16 mouse cellular contexts compared by ENCODE assay signal in genomic region chr12:36030660-36031363, GRCm38 (mm10). TPM values are rescaled to one million over a fixed set of nuclear protein-coding genes. Genes with fewer than 3 reads are reported as not detected.
DNase-seq lines count a peak whose midpoint lies in the region; ATAC-seq and TF ChIP-seq lines count a peak whose summit lies in the region.
"Had no signal": no experiment of that assay in that cellular context is flagged by ENCODE, and none has a peak within 500 bp of the region (broad histone marks: within the 10 kb centered on the region; RNA-seq: fewer than 3 reads in every experiment).

No protein-coding gene starts in this region.

- H3K27ac ChIP-seq in heart, postnatal 0 days (ENCODE audit: low read depth): peak overlapping the region; percentile 7; the same call in 1 of the 2 replicates
- no peak overlapping the region for H3K27ac ChIP-seq in neural tube, embryonic 14.5 days (ENCODE audit: low read depth, low read length)
- H3K27ac ChIP-seq: limb, embryonic 12.5 days had no signal

- no peak overlapping the region for H3K9ac ChIP-seq in heart, postnatal 0 days (replicated peaks; ENCODE audit: low read depth, low read length)
- no peak overlapping the region for H3K9ac ChIP-seq in neural tube, embryonic 14.5 days (replicated peaks; ENCODE audit: low read depth, low read length)
- H3K9ac ChIP-seq: limb, embryonic 12.5 days had no signal

- no peak overlapping the region for H3K4me2 ChIP-seq in heart, postnatal 0 days (ENCODE audit: low read depth, low read length)
- no peak overlapping the region for H3K4me2 ChIP-seq in neural tube, embryonic 14.5 days (ENCODE audit: low read depth, low read length)
- H3K4me2 ChIP-seq: limb, embryonic 12.5 days had no signal

- H3K9me3 ChIP-seq in heart, postnatal 0 days (replicated peaks; ENCODE audit: control insufficient read depth, low read length): no peaks in the 10 kb centered on the region
- no peaks in the 10 kb centered on the region for H3K9me3 ChIP-seq in neural tube, embryonic 14.5 days (ENCODE audit: control insufficient read depth, low read length)
- H3K9me3 ChIP-seq: limb, embryonic 12.5 days; megakaryocyte, embryonic 14.5 days had no signal

- no peaks in the 10 kb centered on the region for H3K27me3 ChIP-seq in heart, postnatal 0 days (ENCODE audit: control insufficient read depth, insufficient read depth, low read length)
- H3K27me3 ChIP-seq in neural tube, embryonic 14.5 days (ENCODE audit: control insufficient read depth, insufficient read depth, low read length): no peaks in the 10 kb centered on the region
- H3K27me3 ChIP-seq: limb, embryonic 12.5 days; megakaryocyte, embryonic 14.5 days had no signal

- no peak overlapping the region for H3K4me3 ChIP-seq in heart, postnatal 0 days (ENCODE audit: low read depth, low read length)
- no peak overlapping the region for H3K4me3 ChIP-seq in neural tube, embryonic 14.5 days (ENCODE audit: low read depth, low read length)
- H3K4me3 ChIP-seq: limb, embryonic 12.5 days; megakaryocyte, embryonic 14.5 days had no signal

- ATAC-seq in heart, postnatal 0 days (ENCODE audit: insufficient read depth, low read depth): no peak
- ATAC-seq in neural tube, embryonic 14.5 days (ENCODE audit: low read depth): peak; percentile 22; the same call in 1 of the 2 replicates
- ATAC-seq: forebrain, embryonic 14.5 days had no signal

- no peak for TF ChIP-seq EP300 in heart, postnatal 0 days (IDR thresholded peaks at IDR 0.05; ENCODE audit: low read depth)

- TF ChIP-seq CTCF in heart, postnatal 0 days (IDR thresholded peaks at IDR 0.05; ENCODE audit: low read depth): no peak

- DNase-seq in heart, postnatal 0 days (ENCODE audit: low spot score): no peak
- DNase-seq in heart, adult 9 months (ENCODE audit: low spot score in 2 of 2): no peak
- no peak for DNase-seq in neural tube, embryonic 10.5 days (ENCODE audit: extremely low spot score, low spot score)
- DNase-seq in lung, postnatal 10 days: peak; percentile 30
- DNase-seq in right cerebral cortex, adult 2 months (ENCODE audit: low spot score in 2 of 2): no peak
- no peak for DNase-seq in frontal cortex, postnatal 25 days (ENCODE audit: low spot score in 2 of 2)
- DNase-seq in kidney, adult 8-10 months: no peak
- DNase-seq: B cell, adult 2 months; cerebellum, adult 8-10 months; kidney, adult 9 months had no signal

- H3K4me1 ChIP-seq in heart, postnatal 0 days (ENCODE audit: control insufficient read depth, insufficient read depth): peaks cover 6% of the 10 kb centered on the region; the same call in 1 of the 2 replicates
- H3K4me1 ChIP-seq in neural tube, embryonic 14.5 days (ENCODE audit: control insufficient read depth, insufficient read depth, low read length): no peaks in the 10 kb centered on the region

- no peaks in the 10 kb centered on the region for H3K36me3 ChIP-seq in heart, postnatal 0 days (replicated peaks; ENCODE audit: control insufficient read depth, insufficient read depth, low read length)
- no peaks in the 10 kb centered on the region for H3K36me3 ChIP-seq in neural tube, embryonic 14.5 days (ENCODE audit: control insufficient read depth, insufficient read depth, low read length)
- H3K36me3 ChIP-seq: limb, embryonic 12.5 days had no signal

- WGBS in heart, postnatal 0 days: 68% methylated on average over 12 of the region's 12 CpGs
- 91% methylated on average over 12 of the region's 12 CpGs for WGBS in neural tube, embryonic 14.5 days

RNA-seq across cellular contexts. Expression of gene Tspan13, which starts 11.5 kb away (rescaled TPM):
- total RNA-seq in heart, postnatal 0 days (2014; rRNA removed; ENCODE audit: low replicate concordance): 38.1 and 46.2 TPM in 2 replicates
- polyA plus RNA-seq in heart, postnatal 0 days (2015; fragmentation: Nextera tagmentation; extraction: Ambion mirVana): 49.8 and 53.9 TPM in 2 replicates
- 414 and 454 TPM in 2 replicates for polyA plus RNA-seq in neural tube, embryonic 14.5 days (2014; fragmentation: Nextera tagmentation; extraction: Ambion mirVana)

RNA-seq across cellular contexts. Expression of gene Agr2, which starts 38.1 kb away (rescaled TPM):
- total RNA-seq in heart, postnatal 0 days (2014; rRNA removed; ENCODE audit: low replicate concordance): not detected in 2 replicates
- 11.1 TPM in 1 of 2 replicates, not detected in the other for polyA plus RNA-seq in heart, postnatal 0 days (2015; fragmentation: Nextera tagmentation; extraction: Ambion mirVana)
- not detected in 2 replicates for polyA plus RNA-seq in neural tube, embryonic 14.5 days (2014; fragmentation: Nextera tagmentation; extraction: Ambion mirVana)
- total RNA-seq: adrenal gland, adult 18-20 months; hematopoietic stem cell, adult 5-6 weeks had no signal
- polyA plus RNA-seq: forebrain, embryonic 14.5 days; limb, embryonic 12.5 days had no signal
